Mouse (Mus musculus): Measurements from ENCODE around the gene Gm15319.
"Not testable (repeated sequence)": the region's sequence is repeated elsewhere in the genome, so short reads cannot be mapped to it uniquely, and the experiment has no call there.

DNA sequence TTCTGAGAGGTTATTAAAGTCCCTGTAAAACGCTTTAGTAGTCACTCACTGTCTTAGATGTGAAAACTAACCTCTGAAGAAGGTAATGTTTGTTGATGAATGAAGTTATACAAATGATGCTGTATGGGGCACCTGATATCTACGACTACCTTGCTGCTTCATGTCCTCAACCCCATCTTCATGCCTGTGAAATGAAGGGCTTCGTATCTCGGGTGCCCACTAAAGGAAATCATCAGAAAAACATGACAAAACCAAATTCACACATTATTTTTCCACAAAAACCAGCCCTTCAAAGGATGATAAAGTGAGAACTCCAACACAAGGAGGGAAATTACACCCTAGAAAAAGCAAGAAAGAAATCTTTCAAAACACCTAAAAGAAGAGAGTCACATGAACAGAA, 68.2 kb downstream of the Gm15319 start:
- not testable (repeated sequence) for TF ChIP-seq POLR2A (IDR thresholded peaks at IDR 0.05; ENCODE audit: low read depth, low read length); CTCF (IDR thresholded peaks at IDR 0.05; ENCODE audit: borderline replicate concordance, insufficient read depth, low read length)

All from embryonic fibroblast, embryonic 13.5 days (primary cell).